Mouse (Mus musculus) left cerebral cortex, postnatal 4 days (tissue): ENCODE data around the gene Syne4. TPM values are rescaled to one million over a fixed set of nuclear protein-coding genes. Genes with fewer than 3 reads are reported as not detected.

Experiments
- DNase-seq: peaks from one replicate; pipeline ENCODE4 v3.0.0-alpha.2; 2022
- intact Hi-C: fragments of 180-260 bp; cut with DNase I; formaldehyde crosslinking; loops from one replicate; pipeline ENCODE4 v1.15.1; 2025
- total RNA-seq, 2 experiments: library from RNA; stranded (reverse); gene quantifications; 2 replicates each; pipeline ENCODE4 v1.2.3; 2021

Gene Syne4
- 1 to 10 TPM; 6.9 to 8.3 TPM for total RNA-seq

DNA sequence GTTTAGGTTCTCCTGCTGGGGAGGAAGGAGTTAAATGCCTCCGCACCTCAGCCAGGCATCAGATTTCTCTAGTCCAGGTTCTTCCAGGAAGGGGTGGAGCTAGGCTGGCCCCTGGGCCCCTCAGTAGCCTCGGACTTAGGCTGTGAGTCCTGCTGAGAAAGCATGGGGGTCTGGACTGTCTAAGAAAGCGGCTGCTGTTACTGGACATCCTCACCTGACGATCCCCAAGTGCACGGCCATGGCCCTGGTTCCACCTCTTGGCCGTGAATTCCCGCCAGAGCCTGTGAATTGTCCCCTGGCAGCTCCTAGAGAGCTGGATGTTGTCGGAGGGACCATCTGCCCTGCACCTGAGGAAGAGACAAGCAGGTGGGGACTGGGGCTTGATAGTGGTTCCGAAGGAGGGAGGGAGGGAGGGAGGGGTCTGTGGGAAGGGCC, at the start of gene Syne4:
Gene Syne4 (plus strand): TSS at position 87 of the 435 bp plus-strand sequence.
- DNase-seq = no peak
- intact Hi-C loops = no loop called here

DNA sequence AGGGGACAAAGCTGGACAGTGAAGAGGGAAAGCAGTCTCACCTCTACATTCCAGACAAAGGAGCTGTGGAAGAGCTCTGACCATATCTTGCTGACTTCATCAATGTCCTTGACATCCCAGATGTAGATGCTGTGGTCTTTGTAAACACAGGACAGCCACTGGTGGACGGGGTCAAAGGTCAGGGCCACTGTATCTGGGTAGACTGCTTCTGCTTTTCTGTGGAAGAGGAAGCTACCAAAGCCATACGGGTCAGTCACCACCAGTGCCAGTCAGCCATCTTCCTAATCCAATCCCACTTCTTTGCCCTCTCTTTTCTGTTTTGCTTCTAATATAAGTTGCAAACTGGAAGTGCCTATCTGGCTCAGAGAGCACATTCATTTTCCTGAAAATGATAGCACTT, 49.6 kb upstream of the Syne4 start:
- no peak for DNase-seq
- intact Hi-C loops = no loop called here

DNA sequence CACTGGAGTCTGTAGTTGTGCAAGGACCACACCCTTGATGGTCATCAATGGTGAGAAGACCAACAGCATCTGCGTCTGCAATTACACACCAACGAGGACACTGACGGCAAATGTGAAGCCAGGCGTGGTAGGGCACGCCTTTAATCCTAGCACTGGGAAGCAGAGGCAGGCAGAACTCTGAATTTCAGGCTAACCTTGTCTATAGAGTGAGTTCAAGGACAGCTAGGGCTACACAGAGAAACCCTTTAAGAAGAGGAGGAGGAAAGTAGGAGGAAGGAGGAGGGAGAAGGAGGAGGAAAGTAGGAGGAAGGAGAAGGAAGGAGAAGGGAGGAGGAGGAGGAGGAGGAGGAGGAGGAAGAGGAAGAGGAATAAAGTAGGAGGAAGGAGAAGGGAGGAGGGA, 49.1 kb upstream of the Syne4 start:
- intact Hi-C loops = no loop called here
- DNase-seq = no peak

DNA sequence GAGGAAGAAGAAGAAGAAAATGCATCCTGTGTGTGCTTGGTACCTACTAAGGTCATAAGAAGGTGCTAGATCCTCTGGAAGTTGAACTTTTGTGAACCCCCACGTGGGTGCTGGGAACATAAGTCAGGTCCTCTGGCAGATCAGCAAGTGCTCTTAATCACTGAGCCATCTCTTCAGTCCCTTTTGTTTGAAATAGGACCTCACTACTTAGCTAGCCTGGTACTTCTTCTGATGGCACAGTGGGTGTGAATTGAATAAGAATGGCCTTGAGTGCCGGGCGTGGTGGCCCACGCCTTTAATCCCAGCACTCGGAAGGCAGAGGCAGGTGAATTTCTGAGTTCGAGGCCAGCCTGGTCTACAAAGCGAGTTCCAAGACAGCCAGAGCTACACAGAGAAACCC, 48.7 kb upstream of the Syne4 start:
- intact Hi-C loops = no loop called here
- no peak for DNase-seq

DNA sequence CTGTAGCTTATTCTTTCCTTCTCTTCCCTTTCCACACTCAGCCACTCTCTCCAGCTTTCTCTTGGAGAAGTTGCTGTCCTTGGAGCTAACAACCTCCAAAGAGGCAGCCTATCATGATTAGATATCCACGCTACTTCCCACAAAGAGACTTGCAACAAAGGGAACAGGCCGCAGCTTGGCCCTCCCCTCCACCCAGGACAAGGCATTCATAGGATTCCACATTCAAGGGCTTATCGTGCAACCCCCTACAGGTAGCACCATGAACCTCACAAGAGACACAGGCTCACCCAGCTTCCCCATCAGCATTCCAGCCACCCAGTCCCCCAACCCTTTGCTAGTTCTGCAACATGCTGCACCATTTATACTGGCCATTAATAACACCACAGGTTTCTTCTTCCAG, 47.8 kb upstream of the Syne4 start:
- DNase-seq = no peak

DNA sequence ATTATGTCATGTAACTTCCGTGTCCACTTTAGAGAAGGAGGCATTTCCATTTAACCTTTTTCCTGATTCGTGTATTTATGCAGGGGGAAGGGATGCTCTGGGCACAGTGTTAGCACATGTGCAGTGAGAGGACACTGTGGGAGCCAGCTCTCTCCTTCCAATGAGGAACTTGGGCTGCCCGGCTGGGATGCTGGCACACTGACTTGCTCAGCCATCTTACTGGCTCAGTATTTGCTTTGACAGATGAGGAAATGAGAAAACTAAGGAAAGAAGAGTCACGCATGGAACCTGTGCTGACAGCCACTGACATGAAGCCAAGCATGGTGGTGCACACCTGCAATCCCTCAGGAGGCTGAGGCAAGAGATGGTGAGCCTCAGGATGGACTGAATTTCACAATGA, 45.0 kb upstream of the Syne4 start:
- intact Hi-C loops = no loop called here
- no peak for DNase-seq

More for the DNA sequence above, 47.8 kb upstream of the Syne4 start:
- intact Hi-C loops = no loop called here

DNA sequence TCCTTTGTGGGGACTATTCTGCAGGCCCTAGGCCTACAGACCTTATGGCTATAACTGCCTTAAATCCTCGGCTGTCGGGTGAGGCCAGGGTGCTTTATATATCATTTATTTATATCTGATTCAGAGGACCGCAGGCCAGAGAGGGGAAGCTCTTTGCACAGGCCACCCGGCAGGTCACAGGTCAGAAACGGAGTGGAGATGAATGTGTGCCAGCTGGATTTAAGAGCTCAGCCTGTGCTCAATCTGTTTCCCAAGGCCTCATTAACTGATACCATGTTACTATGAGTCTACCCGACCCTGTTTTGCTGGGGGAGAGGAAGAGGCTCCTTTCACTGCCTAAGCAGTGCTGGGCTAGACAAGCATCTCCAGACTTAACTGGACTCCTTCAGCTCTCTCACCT, 40.2 kb upstream of the Syne4 start:
- intact Hi-C loops = no loop called here
- DNase-seq = no peak

DNA sequence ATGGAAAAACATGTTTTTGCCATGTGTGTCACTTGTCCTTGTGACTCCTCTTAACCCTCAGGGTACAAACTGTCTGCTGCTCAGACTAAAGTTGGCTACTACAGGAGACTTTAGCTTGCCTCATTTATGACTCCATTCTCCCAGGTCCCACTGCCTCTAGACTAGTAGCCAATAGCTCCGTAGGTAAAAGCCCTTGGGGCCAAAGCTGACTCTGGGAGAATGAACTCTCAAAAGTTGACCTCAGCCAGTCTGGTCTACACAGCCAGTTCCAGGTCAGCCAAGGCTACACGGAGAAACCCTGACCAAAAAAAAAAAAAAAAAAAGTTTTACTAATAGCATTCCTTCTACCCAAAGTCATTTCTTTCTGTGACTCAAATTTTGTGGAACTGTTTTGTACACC, 35.7 kb upstream of the Syne4 start:
- DNase-seq = no peak
- intact Hi-C loops = no loop called here

DNA sequence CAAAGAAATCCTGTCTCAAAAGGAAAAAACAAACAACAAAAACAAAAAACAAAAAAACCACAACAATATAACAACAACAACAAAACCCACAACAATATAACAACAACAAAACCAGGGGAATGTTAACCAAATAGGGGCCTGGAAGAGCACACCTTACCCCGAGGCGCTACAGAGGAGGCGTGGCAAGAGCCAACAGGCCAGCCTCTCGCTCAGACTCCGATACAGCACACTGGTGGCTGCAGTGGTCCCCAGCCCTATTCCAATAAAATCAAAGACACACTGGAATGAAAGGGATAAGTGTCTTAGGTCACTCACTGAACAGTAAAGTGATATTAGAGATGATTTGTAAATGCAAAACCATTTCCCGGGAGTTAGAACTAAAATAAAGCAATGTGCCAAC, 35.1 kb upstream of the Syne4 start:
- DNase-seq = no peak
- intact Hi-C loops = no loop called here

DNA sequence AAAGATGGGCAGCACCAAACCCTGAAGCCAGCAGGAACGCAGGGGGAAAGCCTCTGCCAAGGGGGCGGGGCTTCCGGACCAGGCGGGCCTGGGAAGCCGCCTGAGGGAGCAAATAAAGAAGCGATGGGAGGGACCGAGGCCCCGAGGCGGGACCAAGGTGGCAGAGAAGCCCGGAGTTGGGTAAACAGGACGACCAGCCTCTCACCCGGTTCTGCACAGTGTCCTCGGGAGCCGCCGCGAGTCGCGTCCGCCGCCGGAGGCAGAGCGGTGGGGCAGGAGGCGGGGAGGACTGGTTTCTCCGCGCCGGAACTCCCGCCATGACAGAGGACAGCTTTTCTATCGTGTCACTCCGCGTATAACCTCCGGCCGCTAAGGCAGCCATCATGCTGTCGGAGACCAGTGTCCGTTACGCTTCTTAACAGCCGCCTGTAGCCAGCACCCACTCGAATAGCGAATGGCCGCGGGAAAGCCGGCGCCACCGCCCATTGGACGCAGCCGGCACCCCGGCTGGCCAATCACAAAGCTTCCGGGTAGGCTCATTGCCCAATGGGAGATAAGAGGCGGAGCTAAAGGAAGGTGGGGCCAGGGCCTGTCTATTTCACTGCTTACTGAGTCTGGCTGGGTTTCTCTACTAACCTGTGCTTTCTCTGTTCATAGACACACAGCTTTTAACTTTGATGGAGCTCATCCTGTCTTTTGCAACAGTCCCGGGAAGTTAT, 34.5 kb upstream of the Syne4 start, which contains the start of the genes Thap8 and Wdr62:
Gene Thap8 (plus strand): TSS at position 144 of the 719 bp plus-strand sequence.
Gene Wdr62 (minus strand): TSS at position 469 of the 719 bp plus-strand sequence.
- intact Hi-C loops = no loop called here
- DNase-seq = peak; percentile 95

DNA sequence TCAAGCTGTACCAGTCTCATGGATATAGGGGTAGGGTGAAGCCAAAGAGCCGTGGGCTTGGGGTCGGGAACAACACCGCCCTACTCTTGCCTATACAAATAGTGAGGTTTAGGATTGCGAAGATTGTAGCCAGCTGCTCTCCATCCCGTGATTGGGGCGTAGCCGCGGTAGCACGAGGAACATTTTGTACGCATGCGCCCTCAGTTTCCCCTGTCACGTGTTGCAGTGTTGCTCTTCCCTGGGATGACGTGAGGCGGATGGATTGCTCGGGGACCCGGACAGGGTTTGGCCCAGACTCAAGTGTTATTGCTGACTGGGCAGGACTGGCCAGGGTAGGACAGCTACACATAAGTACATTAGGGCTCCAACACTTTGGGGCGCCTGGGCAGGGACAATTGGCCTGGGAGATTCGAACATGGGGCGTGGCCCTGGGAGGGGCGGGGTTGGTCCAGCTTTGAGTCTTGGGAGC, 33.9 kb upstream of the Syne4 start:
- DNase-seq = peak; percentile 88
- intact Hi-C loops = no loop called here

DNA sequence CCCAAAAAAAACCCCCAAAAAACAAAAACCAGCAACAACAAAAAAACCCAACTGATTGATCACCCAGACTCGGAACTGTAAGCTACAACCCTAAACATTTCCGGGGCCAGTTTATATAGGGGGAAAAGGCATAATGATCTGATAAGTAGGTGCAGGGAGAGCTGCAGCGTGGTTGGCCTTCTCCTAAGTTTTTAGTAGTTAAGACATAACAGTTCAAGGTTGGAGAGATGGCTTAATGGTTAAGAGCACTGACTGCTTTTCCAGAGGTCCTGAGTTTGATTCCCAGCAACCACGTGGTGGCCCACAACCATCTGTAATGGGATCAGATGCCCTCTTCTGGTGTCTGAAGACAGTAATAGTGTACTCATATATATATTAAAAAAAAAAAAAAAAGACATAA, 33.1 kb upstream of the Syne4 start:
- intact Hi-C loops = no loop called here
- DNase-seq = no peak

DNA sequence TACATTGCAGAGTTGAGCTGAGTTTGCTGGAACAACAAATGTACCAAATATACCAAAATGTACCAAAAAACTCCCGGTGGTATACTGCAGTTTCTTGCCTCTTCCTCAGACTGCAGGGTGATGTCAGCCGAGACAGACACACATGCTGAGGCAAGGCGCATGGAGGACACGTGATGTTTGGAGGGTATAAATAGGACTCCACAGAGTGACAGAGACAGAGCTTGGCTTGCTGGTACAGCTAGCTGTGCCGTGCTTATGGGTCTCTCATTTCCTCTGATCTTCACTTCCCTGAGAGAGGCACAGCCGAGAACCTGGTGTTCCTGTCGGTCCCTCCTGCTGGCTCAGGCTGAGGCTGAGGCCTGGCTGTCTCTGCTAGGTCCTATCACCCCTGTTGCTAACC, 31.9 kb upstream of the Syne4 start:
- intact Hi-C loops = no loop called here

DNA sequence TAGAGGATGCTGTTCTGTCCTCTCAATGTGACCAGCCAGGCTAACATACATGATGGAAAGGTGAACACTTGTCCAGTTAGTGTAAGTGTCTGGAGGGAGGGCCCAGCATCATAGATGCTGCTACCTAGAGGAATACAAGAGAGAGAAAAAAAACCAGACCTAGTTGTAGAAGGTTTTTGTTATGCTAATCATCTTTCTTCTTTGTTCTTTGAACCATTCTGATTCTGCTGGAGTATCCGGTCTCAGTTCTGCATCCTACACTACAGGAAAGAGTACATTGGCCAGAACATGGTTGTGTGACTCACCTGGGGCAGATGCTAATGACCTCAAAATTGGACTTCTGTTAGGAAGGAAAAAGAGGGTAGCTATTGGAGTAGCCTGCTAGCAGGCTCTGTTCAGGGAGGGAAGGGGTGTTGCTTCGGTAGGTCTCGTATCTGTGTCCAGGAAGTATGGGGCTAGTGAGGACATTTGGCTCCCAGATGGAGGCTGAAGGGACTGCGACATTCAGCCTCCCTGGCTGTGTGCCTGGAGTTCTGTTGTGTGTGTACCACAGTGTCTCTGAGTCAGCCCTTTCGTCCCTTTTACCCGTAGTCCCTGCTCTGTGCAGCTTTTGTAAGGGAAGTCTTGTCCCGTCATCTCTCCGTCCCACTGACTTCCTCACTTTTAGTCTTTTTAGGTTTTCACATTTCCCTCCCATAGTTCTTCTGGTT, 27.8 kb upstream of the Syne4 start:
- DNase-seq = peak; percentile 52
- intact Hi-C loops = no loop called here

More for the DNA sequence above, 31.9 kb upstream of the Syne4 start:
- no peak for DNase-seq

DNA sequence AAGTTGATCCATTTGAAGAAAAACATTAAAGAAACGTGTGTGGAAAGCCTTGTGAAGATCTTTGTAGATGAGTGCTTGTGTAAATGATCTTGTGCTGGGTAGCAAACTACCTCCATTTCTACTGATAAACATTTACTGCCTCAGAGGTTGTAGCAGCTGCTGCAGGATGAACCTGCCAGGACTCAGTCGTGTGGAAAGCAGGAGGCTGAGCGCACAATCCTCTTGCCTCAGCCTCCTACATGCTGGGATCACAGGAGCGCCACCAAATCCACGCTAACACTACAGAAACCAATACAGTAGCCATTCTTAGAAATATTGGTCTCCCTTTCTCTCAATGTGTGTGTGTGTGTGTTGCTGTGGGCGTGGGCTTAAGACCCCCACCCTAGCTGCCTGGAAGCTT, 26.6 kb upstream of the Syne4 start:
- no peak for DNase-seq
- intact Hi-C loops = no loop called here

DNA sequence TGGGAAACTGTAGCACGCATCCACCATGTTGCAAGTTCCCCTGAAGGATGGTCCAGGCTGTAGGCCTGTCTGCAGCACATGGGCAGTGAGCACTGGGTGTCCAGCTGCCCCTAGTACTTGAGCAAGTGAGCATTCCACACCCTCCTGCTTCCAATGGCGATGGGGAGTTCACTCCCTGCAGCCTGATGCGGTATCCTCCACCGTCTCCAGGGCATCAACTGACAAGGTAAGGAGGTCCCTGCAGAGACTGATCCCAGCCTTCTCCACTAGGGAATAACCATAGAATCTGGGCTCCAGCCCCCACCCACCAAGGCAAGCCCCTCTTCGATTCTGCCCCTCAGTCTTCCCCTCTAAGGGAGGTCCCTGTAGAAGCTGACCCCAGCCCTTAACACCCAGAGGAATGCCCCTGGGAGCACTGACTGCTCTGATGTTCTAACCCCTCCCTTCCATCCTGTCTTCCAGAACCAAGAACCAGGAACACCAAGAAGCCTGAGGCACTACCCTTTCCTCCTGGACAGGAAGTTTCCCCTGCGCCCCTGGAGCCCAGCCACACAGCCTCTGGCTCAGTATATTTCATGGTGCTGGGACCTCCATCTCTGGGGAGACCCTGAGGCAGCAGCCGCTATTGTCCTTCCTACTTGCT, 25.4 kb upstream of the Syne4 start:
- no peak for DNase-seq
- intact Hi-C loops = no loop called here

DNA sequence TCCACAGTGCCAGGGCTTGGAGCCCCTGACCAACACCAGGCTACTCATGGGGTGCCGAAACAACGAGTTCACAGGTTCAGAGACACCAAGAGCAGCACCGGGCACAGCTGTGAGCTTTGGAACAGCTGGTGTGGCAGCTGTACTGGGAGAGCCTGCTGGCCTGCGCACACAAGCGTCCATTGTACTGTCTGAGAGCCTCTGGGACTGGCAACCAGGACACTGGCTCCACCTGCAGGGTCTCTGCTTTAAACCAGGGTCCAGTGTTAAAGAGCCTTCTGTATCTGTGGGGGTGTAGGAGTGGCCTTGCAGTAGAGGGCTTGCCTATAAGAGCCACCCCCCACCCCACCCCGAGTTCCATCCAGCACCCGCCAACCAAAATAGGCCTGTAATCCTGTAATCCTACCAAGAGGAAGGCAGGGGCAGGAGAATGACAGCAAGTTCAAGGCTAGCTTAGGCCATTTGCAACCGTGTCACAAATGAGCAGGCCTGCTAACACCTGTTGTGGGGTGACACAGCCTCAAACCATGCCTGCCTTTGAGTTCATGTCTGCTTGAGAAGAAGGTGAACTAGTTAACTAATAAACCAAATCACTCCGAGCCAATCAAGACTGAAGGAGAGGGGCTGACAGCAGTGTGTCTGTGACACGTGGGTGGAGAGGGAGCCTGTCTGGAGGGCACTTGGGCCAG, 24.8 kb upstream of the Syne4 start:
- DNase-seq = peak; percentile 41

DNA sequence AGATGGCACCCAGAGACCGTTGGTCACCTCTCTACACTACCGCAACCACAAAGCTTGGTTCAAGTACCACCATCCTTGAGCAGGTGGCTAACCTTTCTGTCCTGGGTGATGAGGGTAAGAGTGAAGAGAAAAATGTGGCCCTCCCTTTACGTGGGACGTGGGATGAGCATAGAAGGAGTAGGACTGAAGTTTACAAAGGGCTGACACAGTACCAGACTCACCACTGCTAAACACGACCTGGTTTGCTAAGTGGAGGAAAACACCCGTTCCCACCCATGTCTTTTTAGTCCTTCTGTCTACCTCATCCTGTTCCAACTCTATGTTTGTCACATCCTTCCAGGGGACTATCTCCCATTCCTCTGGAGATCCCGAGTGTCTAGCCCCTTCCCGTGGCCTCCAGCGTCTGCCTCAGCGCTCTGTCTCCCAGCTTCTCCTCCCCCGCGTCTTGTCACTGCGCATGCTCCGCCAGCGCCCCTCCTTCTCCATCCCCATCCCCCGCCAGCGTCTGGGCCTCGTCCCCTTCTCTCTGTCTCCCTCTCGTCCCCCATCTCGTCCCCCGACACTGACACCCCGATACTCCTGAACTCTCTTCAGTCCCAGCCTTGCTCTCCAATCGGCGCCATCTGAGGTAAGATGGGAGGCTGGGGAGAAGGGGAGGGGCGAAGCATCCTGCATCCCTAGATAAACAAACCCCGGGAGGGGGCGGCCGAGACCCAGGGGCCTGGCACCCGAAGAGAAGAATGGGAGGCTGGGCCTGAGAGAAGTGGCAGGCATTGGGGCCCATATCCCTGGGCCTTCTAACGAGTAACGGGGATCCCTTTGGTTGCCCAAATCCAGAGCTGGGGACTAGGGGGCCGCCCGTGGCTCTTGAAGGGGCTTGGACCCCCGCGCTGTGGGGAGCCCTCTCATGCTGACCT, 23.1 kb upstream of the Syne4 start, which contains the start of gene Clip3:
Gene Clip3 (plus strand): TSS at position 514 of the 917 bp plus-strand sequence.
- intact Hi-C loops = no loop called here
- DNase-seq = peak; percentile 92

More for the DNA sequence above, 24.8 kb upstream of the Syne4 start:
- intact Hi-C loops = no loop called here

DNA sequence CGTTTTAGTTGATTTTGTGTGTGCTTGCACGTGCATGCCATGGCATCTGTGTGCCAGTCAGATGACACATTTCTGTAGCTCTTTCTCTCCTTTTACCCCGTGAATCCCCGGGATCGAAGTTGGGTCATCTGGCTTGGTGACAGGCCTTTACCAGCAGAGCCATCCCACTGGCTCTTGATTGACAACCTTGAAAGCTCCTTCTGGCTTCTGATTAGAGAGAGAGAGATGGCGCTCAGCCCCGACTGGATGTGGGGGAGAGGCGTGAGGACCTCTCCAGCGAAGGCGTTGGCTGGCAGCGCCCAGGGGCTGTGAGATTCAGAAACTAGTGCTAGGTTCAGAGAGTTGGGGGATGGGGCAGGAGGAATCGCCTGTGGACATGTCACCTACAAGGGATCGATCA, 20.8 kb upstream of the Syne4 start:
- peak; percentile 46 for DNase-seq
- intact Hi-C loops = no loop called here

DNA sequence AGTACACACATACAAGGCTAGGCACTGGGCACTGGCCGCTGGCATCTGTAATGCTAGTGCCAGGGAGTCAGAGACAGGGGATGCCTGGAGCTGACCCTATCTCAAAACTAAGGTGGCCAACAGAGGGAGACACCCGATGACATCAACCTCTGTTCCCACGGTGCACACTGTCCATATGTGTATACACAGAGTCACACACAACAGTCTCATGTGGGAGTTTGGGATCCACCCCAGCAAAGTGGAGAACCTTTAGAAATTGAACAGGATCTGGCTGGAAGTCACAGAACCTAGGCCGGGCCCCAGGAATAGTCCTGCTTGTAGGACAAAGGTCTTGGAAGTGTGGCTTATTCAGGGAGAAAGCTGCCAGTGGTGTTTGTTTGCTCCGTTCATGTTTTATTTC, 20.3 kb upstream of the Syne4 start:
- intact Hi-C loops = no loop called here
- DNase-seq = no peak
